Mouse (Mus musculus) heart, adult 2 months (tissue): ENCODE measurements around the gene Rpl18a.

Experiments used
- CTCF ChIP-seq: fragments of 200-600 bp; IDR thresholded peaks from 2 replicates; pipeline ENCODE4 v1.8.1; 2022; ENCODE audit warnings: antibody characterized with exemption, mild to moderate bottlenecking, moderate library complexity
- POLR2A ChIP-seq: fragments of 200-500 bp; IDR thresholded peaks from 2 replicates; pipeline ENCODE4 v1.6.1; 2011; ENCODE audit warnings: mild to moderate bottlenecking, low read depth, low read length, control low read depth; ENCODE audit not compliant: insufficient read depth

GRCm38 (mm10) chr8:70914704-70915103 is 17.5 kb upstream of the Rpl18a start:
- TF ChIP-seq CTCF (no peak), POLR2A (no peak)
